Mouse (Mus musculus): ENCODE data around the gene Schip1. TPM values are rescaled to one million over a fixed set of nuclear protein-coding genes. Genes with fewer than 3 reads are reported as not detected.

Gene Schip1
- total and polyA plus RNA-seq, 2 experiments from 2014 or later, result 114 to 192 TPM

GRCm38 (mm10) chr3:68605942-68606603 lies 541.5 kb downstream of the Schip1 start:
- Histone ChIP-seq H3K9me3 (ENCODE audit: low read length) (no peaks in the 10 kb centered on the region), H3K36me3 (ENCODE audit: insufficient read depth) (no peaks in the 10 kb centered on the region), H3K27ac (ENCODE audit: low read depth, low read length) (peak overlapping the region; percentile 29; the same call in 1 of the 2 replicates), H3K4me3 (ENCODE audit: low read depth, low read length) (no peak overlapping the region), H3K27me3 (ENCODE audit: insufficient read depth, low read length) (no peaks in the 10 kb centered on the region), H3K4me2 (ENCODE audit: low read depth) (no peak overlapping the region), H3K4me1 (ENCODE audit: insufficient read depth) (no peaks in the 10 kb centered on the region), H3K9ac (no peak overlapping the region)
- WGBS, result 63% methylated on average over 7 of the region's 7 CpGs
- TF ChIP-seq CTCF (IDR thresholded peaks at IDR 0.05; ENCODE audit: low read depth), result no peak
- DNase-seq, result no peak
- no peak for ATAC-seq

GRCm38 (mm10) chr3:68606730-68607129 lies 542.1 kb downstream of the Schip1 start:
- Histone ChIP-seq H3K4me3 (ENCODE audit: low read depth, low read length) (no peak overlapping the region), H3K9ac (no peak overlapping the region), H3K27ac (ENCODE audit: low read depth, low read length) (no peak overlapping the region), H3K9me3 (ENCODE audit: low read length) (no peaks in the 10 kb centered on the region), H3K4me1 (ENCODE audit: insufficient read depth) (no peaks in the 10 kb centered on the region), H3K27me3 (ENCODE audit: insufficient read depth, low read length) (no peaks in the 10 kb centered on the region), H3K4me2 (ENCODE audit: low read depth) (no peak overlapping the region), H3K36me3 (ENCODE audit: insufficient read depth) (no peaks in the 10 kb centered on the region)
- 93% methylated on average over 8 of the region's 8 CpGs for WGBS
- ATAC-seq (no peak), DNase-seq (no peak)
- no peak for TF ChIP-seq CTCF (IDR thresholded peaks at IDR 0.05; ENCODE audit: low read depth)

- Histone ChIP-seq H3K27ac (ENCODE audit: low read depth, low read length) (no peak overlapping the region), H3K27me3 (ENCODE audit: insufficient read depth, low read length) (no peaks in the 10 kb centered on the region), H3K4me1 (ENCODE audit: insufficient read depth) (no peaks in the 10 kb centered on the region), H3K9ac (no peak overlapping the region), H3K4me2 (ENCODE audit: low read depth) (no peak overlapping the region), H3K9me3 (ENCODE audit: low read length) (no peaks in the 10 kb centered on the region), H3K36me3 (ENCODE audit: insufficient read depth) (no peaks in the 10 kb centered on the region), H3K4me3 (ENCODE audit: low read depth, low read length) (no peak overlapping the region)
- DNase-seq (no peak), ATAC-seq (no peak)
- 88% methylated on average over 8 of the region's 8 CpGs for WGBS
- TF ChIP-seq CTCF (IDR thresholded peaks at IDR 0.05; ENCODE audit: low read depth), result no peak
These were observed 542.7 kb downstream of the Schip1 start for GRCm38 (mm10) chr3:68607336-68607735.

GRCm38 (mm10) chr3:68608848-68609497 lies 544.4 kb downstream of the Schip1 start:
- H3K4me1 ChIP-seq (ENCODE audit: insufficient read depth), result no peaks in the 10 kb centered on the region
- TF ChIP-seq CTCF (IDR thresholded peaks at IDR 0.05; ENCODE audit: low read depth), result no peak
- no peak overlapping the region for H3K4me3 ChIP-seq (ENCODE audit: low read depth, low read length)
- H3K4me2 ChIP-seq (ENCODE audit: low read depth), result no peak overlapping the region
- ATAC-seq (no peak; the same call in 1 of the 2 replicates), DNase-seq (no peak)
- H3K36me3 ChIP-seq (ENCODE audit: insufficient read depth), result 0 out of 2 replicates have a peak, but pooled peaks cover 3% of the 10 kb centered on the region
- 65% methylated on average over 19 of the region's 19 CpGs for WGBS
- no peak overlapping the region for H3K27ac ChIP-seq (ENCODE audit: low read depth, low read length)
- H3K9ac ChIP-seq, result no peak overlapping the region
- no peaks in the 10 kb centered on the region for H3K9me3 ChIP-seq (ENCODE audit: low read length)
- no peaks in the 10 kb centered on the region for H3K27me3 ChIP-seq (ENCODE audit: insufficient read depth, low read length)

- WGBS, result 75% methylated on average over 6 of the region's 6 CpGs
- TF ChIP-seq CTCF (IDR thresholded peaks at IDR 0.05; ENCODE audit: low read depth), result no peak
- ATAC-seq, result no peak
These were observed 545.4 kb downstream of the Schip1 start for GRCm38 (mm10) chr3:68610011-68610410.

GRCm38 (mm10) chr3:68610598-68611261 lies 546.1 kb downstream of the Schip1 start:
- Histone ChIP-seq H3K27me3 (ENCODE audit: insufficient read depth, low read length) (no peaks in the 10 kb centered on the region), H3K4me1 (ENCODE audit: insufficient read depth) (no peaks in the 10 kb centered on the region), H3K4me2 (ENCODE audit: low read depth) (no peak overlapping the region), H3K27ac (ENCODE audit: low read depth, low read length) (no peak overlapping the region), H3K9ac (no peak overlapping the region), H3K36me3 (ENCODE audit: insufficient read depth) (0 out of 2 replicates have a peak, but pooled peaks cover 3% of the 10 kb centered on the region), H3K4me3 (ENCODE audit: low read depth, low read length) (no peak overlapping the region), H3K9me3 (ENCODE audit: low read length) (no peaks in the 10 kb centered on the region)
- TF ChIP-seq CTCF (IDR thresholded peaks at IDR 0.05; ENCODE audit: low read depth), result no peak
- ATAC-seq, result no peak
- DNase-seq, result no peak
- 88% methylated on average over 11 of the region's 11 CpGs for WGBS

More at GRCm38 (mm10) chr3:68610011-68610410, 545.4 kb downstream of the Schip1 start:
- no peaks in the 10 kb centered on the region for H3K4me1 ChIP-seq (ENCODE audit: insufficient read depth)
- H3K4me3 ChIP-seq (ENCODE audit: low read depth, low read length), result no peak overlapping the region
- no peak for DNase-seq
- H3K9ac ChIP-seq, result no peak overlapping the region
- no peaks in the 10 kb centered on the region for H3K9me3 ChIP-seq (ENCODE audit: low read length)
- no peak overlapping the region for H3K27ac ChIP-seq (ENCODE audit: low read depth, low read length)
- 0 out of 2 replicates have a peak, but pooled peaks cover 3% of the 10 kb centered on the region for H3K36me3 ChIP-seq (ENCODE audit: insufficient read depth)
- no peak overlapping the region for H3K4me2 ChIP-seq (ENCODE audit: low read depth)
- no peaks in the 10 kb centered on the region for H3K27me3 ChIP-seq (ENCODE audit: insufficient read depth, low read length)
